Mouse (Mus musculus) hindbrain, embryonic 10.5 days (tissue): Measurements from ENCODE around the gene Ccdc124. TPM values are rescaled to one million over a fixed set of nuclear protein-coding genes. Genes with fewer than 3 reads are reported as not detected.

ENCODE experiments used
- DNase-seq: peaks from one replicate; pipeline ENCODE4 v3.0.0-alpha.2; 2017; ENCODE audit warnings: low spot score
- H3K27ac ChIP-seq: fragments of 300-500 bp; sonication (generic); 2 replicates; pipeline ENCODE4 v1.5.1; 2016; ENCODE audit warnings: mild to moderate bottlenecking, moderate library complexity
- H3K27me3 ChIP-seq: fragments of 300-500 bp; sonication (generic); 2 replicates; pipeline ENCODE4 v1.6.1; 2016; ENCODE audit warnings: mild to moderate bottlenecking; ENCODE audit not compliant: poor library complexity, insufficient read depth, severe bottlenecking
- H3K36me3 ChIP-seq: fragments of 300-500 bp; sonication (generic); 2 replicates; pipeline ENCODE4 v1.6.1; 2016; ENCODE audit warnings: mild to moderate bottlenecking, moderate library complexity
- H3K4me1 ChIP-seq: fragments of 300-500 bp; sonication (generic); replicated peaks from 2 replicates; pipeline ENCODE4 v1.6.1; 2016; ENCODE audit warnings: mild to moderate bottlenecking
- H3K4me3 ChIP-seq: fragments of 300-500 bp; sonication (generic); 2 replicates; pipeline ENCODE4 v1.5.1; 2016; ENCODE audit warnings: mild to moderate bottlenecking, moderate library complexity
- H3K9me3 ChIP-seq: fragments of 300-500 bp; sonication (generic); 2 replicates; pipeline ENCODE4 v1.6.1; 2016; ENCODE audit warnings: mild to moderate bottlenecking, moderate library complexity
- WGBS: fragments of 180-500 bp; shearing (Covaris S2); methylation state at CpG from one replicate; pipeline ENCODE4 v1.1.7; 2016; 5-methylcytosine and 5-hydroxymethylcytosine counted together
- polyA plus RNA-seq: library from polyadenylated mRNA; unstranded; fragments of >200 nt; fragmentation: Nextera tagmentation; extraction: Ambion mirVana; gene quantifications from 2 replicates; pipeline ENCODE4 v1.2.1, GENCODE M21; 2016

Gene Ccdc124
- polyA plus RNA-seq, 1 experiment from 2014 or later, result 182 TPM

GRCm38 (mm10) chr8:70862824-70863641, 10.7 kb downstream of the Ccdc124 start, which contains the start of gene Kcnn1:
TSS of gene Kcnn1 (minus strand) at chr8:70863258.
- peaks cover 70% of the 10 kb centered on the region for H3K4me1 ChIP-seq
- H3K36me3 ChIP-seq, result peaks cover 9% of the 10 kb centered on the region
- peaks cover 40% of the 10 kb centered on the region for H3K27me3 ChIP-seq
- H3K27ac ChIP-seq, result peak within 1 kb of the TSS; percentile 95
- H3K9me3 ChIP-seq, result no peaks in the 10 kb centered on the region
- peak; percentile 67 for DNase-seq
- H3K4me3 ChIP-seq, result peak within 1 kb of the TSS; percentile 69
- under 1% methylated on average over 55 of the region's 55 CpGs for WGBS

- H3K36me3 ChIP-seq, result peaks cover 20% of the 10 kb centered on the region
- 6% methylated on average over 4 of the region's 4 CpGs for WGBS
Measured at GRCm38 (mm10) chr8:70857516-70857915, 16.2 kb downstream of the Ccdc124 start.

GRCm38 (mm10) chr8:70856541-70857197, 17.1 kb downstream of the Ccdc124 start:
- Histone ChIP-seq H3K36me3 (peaks cover 27% of the 10 kb centered on the region), H3K4me1 (peaks cover 51% of the 10 kb centered on the region), H3K27me3 (peaks cover 44% of the 10 kb centered on the region), H3K27ac (peak overlapping the region; percentile 80), H3K9me3 (no peaks in the 10 kb centered on the region), H3K4me3 (peak overlapping the region; percentile 62)
- 9% methylated on average over 33 of the region's 33 CpGs for WGBS
- peak; percentile 71 for DNase-seq

More at GRCm38 (mm10) chr8:70857516-70857915, 16.2 kb downstream of the Ccdc124 start:
- Histone ChIP-seq H3K9me3 (no peaks in the 10 kb centered on the region), H3K27me3 (peaks cover 52% of the 10 kb centered on the region), H3K4me3 (peak overlapping the region; percentile 62), H3K4me1 (peaks cover 52% of the 10 kb centered on the region), H3K27ac (0 out of 2 replicates have a peak overlapping the region, but pooled peaks have one; percentile 20)
- no peak for DNase-seq

- Histone ChIP-seq H3K4me1 (peaks cover 49% of the 10 kb centered on the region), H3K27me3 (peaks cover 38% of the 10 kb centered on the region), H3K27ac (no peak overlapping the region), H3K9me3 (no peaks in the 10 kb centered on the region), H3K4me3 (no peak overlapping the region), H3K36me3 (peaks cover 27% of the 10 kb centered on the region)
- 69% methylated on average over 5 of the region's 5 CpGs for WGBS
- no peak for DNase-seq
Measured at GRCm38 (mm10) chr8:70856028-70856427, 17.7 kb downstream of the Ccdc124 start.

- Histone ChIP-seq H3K9me3 (no peaks in the 10 kb centered on the region), H3K27me3 (peaks cover 45% of the 10 kb centered on the region), H3K27ac (no peak overlapping the region), H3K4me1 (peaks cover 48% of the 10 kb centered on the region), H3K36me3 (peaks cover 30% of the 10 kb centered on the region), H3K4me3 (no peak overlapping the region)
- no peak for DNase-seq
- 86% methylated on average over 2 of the region's 2 CpGs for WGBS
Measured at GRCm38 (mm10) chr8:70853863-70854262, 19.9 kb downstream of the Ccdc124 start.

- no peak overlapping the region for H3K4me3 ChIP-seq
- H3K36me3 ChIP-seq, result peaks cover 30% of the 10 kb centered on the region
- H3K9me3 ChIP-seq, result no peaks in the 10 kb centered on the region
- peaks cover 52% of the 10 kb centered on the region for H3K27me3 ChIP-seq
- H3K27ac ChIP-seq, result no peak overlapping the region
- DNase-seq, result no peak
- WGBS, result 89% methylated on average over 41 of the region's 41 CpGs
- peaks cover 36% of the 10 kb centered on the region for H3K4me1 ChIP-seq
Measured at GRCm38 (mm10) chr8:70852595-70853231, 21.0 kb downstream of the Ccdc124 start.

- DNase-seq, result no peak
- H3K9me3 ChIP-seq, result no peaks in the 10 kb centered on the region
- H3K27ac ChIP-seq, result no peak overlapping the region
- H3K4me1 ChIP-seq, result peaks cover 30% of the 10 kb centered on the region
- H3K27me3 ChIP-seq, result peaks cover 55% of the 10 kb centered on the region
- WGBS, result 67% methylated on average over 6 of the region's 6 CpGs
- H3K4me3 ChIP-seq, result no peak overlapping the region
- peaks cover 30% of the 10 kb centered on the region for H3K36me3 ChIP-seq
Measured at GRCm38 (mm10) chr8:70851837-70852236, 21.9 kb downstream of the Ccdc124 start.

GRCm38 (mm10) chr8:70850947-70851346, 22.8 kb downstream of the Ccdc124 start:
- 84% methylated on average over 4 of the region's 4 CpGs for WGBS
- no peak overlapping the region for H3K27ac ChIP-seq
- DNase-seq, result no peak
- no peaks in the 10 kb centered on the region for H3K9me3 ChIP-seq
- H3K36me3 ChIP-seq, result peaks cover 30% of the 10 kb centered on the region
- H3K4me3 ChIP-seq, result no peak overlapping the region
- H3K27me3 ChIP-seq, result peaks cover 52% of the 10 kb centered on the region
- H3K4me1 ChIP-seq, result peaks cover 29% of the 10 kb centered on the region

GRCm38 (mm10) chr8:70850132-70850845, 23.4 kb downstream of the Ccdc124 start:
- no peak for DNase-seq
- Histone ChIP-seq H3K4me3 (no peak overlapping the region), H3K27me3 (peaks cover 46% of the 10 kb centered on the region), H3K36me3 (peaks cover 30% of the 10 kb centered on the region), H3K9me3 (no peaks in the 10 kb centered on the region), H3K4me1 (peaks cover 25% of the 10 kb centered on the region), H3K27ac (no peak overlapping the region)
- 84% methylated on average over 7 of the region's 7 CpGs for WGBS

- DNase-seq, result no peak
- H3K27ac ChIP-seq, result no peak overlapping the region
- H3K4me3 ChIP-seq, result no peak overlapping the region
- H3K36me3 ChIP-seq, result peaks cover 21% of the 10 kb centered on the region
- no peaks in the 10 kb centered on the region for H3K9me3 ChIP-seq
- peaks cover 26% of the 10 kb centered on the region; the same call in 1 of the 2 replicates for H3K4me1 ChIP-seq
- 86% methylated on average over 3 of the region's 3 CpGs for WGBS
- H3K27me3 ChIP-seq, result peaks cover 37% of the 10 kb centered on the region
Measured at GRCm38 (mm10) chr8:70849333-70849990, 24.3 kb downstream of the Ccdc124 start.

- DNase-seq, result no peak
- WGBS, result 55% methylated on average over 15 of the region's 15 CpGs
- H3K27me3 ChIP-seq, result peaks cover 53% of the 10 kb centered on the region
Measured at GRCm38 (mm10) chr8:70846371-70847154, 27.2 kb downstream of the Ccdc124 start.

More at GRCm38 (mm10) chr8:70846371-70847154, 27.2 kb downstream of the Ccdc124 start:
- Histone ChIP-seq H3K27ac (no peak overlapping the region), H3K4me3 (no peak overlapping the region), H3K36me3 (0 out of 2 replicates have a peak, but pooled peaks cover 3% of the 10 kb centered on the region), H3K4me1 (peaks cover 28% of the 10 kb centered on the region; the same call in 1 of the 2 replicates), H3K9me3 (no peaks in the 10 kb centered on the region)
